Mouse (Mus musculus) spleen, adult 2 months (tissue): ENCODE measurements around the gene Serpina3m. TPM values are rescaled to one million over a fixed set of nuclear protein-coding genes. Genes with fewer than 3 reads are reported as not detected.
"Not testable (repeated sequence)": the region's sequence is repeated elsewhere in the genome, so short reads cannot be mapped to it uniquely, and the experiment has no call there.

Experiments
- DNase-seq, 2 experiments: peaks; one replicate each; pipeline versions ENCODE4 v3.0.0 to v3.0.0-alpha.2; 2012 to 2021; ENCODE audit warnings: low spot score in 2 of 2, low read depth in 1 of 2
- H3K27ac ChIP-seq: fragments of 200-500 bp; 2 replicates; pipeline ENCODE4 v1.5.1; 2012; ENCODE audit warnings: low read length, inconsistent platforms; ENCODE audit not compliant: insufficient read depth
- H3K27me3 ChIP-seq: fragments of 200-500 bp; 2 replicates; pipeline ENCODE4 v1.6.1; 2012; ENCODE audit warnings: mild to moderate bottlenecking, moderate library complexity, low read length, inconsistent platforms; ENCODE audit not compliant: control insufficient read depth, insufficient read depth
- H3K36me3 ChIP-seq: fragments of 200-500 bp; 2 replicates; pipeline ENCODE4 v1.6.1; 2012; ENCODE audit warnings: mild to moderate bottlenecking, low read length, inconsistent platforms; ENCODE audit not compliant: control insufficient read depth, insufficient read depth
- H3K4me1 ChIP-seq: fragments of 200-500 bp; 2 replicates; pipeline ENCODE4 v1.6.1; 2011; ENCODE audit warnings: inconsistent platforms; ENCODE audit not compliant: control insufficient read depth, insufficient read depth, insufficient read length
- H3K4me3 ChIP-seq: fragments of 200-500 bp; 2 replicates; pipeline ENCODE4 v1.5.1; 2011; ENCODE audit warnings: mild to moderate bottlenecking, inconsistent platforms; ENCODE audit not compliant: insufficient read depth, insufficient read length; ENCODE audit errors: extremely low read depth
- CTCF ChIP-seq: fragments of 200-500 bp; IDR thresholded peaks from 2 replicates; pipeline ENCODE4 v1.5.1; 2011; ENCODE audit warnings: mild to moderate bottlenecking, inconsistent platforms; ENCODE audit not compliant: insufficient read depth, insufficient read length, insufficient replicate concordance; ENCODE audit errors: extremely low read depth
- POLR2A ChIP-seq: fragments of 200-500 bp; IDR thresholded peaks from 2 replicates; pipeline ENCODE4 v1.6.1; 2011; ENCODE audit warnings: low read depth, low read length, inconsistent platforms
- WGBS: fragments of 180-500 bp; shearing (Covaris S2); methylation state at CpG from one replicate; pipeline ENCODE4 v1.1.7; 2018; 5-methylcytosine and 5-hydroxymethylcytosine counted together
- polyA plus RNA-seq: library from polyadenylated mRNA; depleted of rRNA; stranded (reverse); fragments of >200 nt; gene quantifications from 2 replicates; pipeline ENCODE4 v1.2.3, GENCODE M21; 2012; rRNA removed

Gene Serpina3m
- polyA plus RNA-seq, result 0.06 TPM in 1 of 2 replicates, not detected in the other

- not testable (repeated sequence) for H3K36me3 ChIP-seq, H3K4me3 ChIP-seq, DNase-seq, H3K27ac ChIP-seq, H3K27me3 ChIP-seq, H3K4me1 ChIP-seq
- 90% methylated on average over 3 of the region's 3 CpGs for WGBS
Measured at GRCm38 (mm10) chr12:104338226-104338625, at the start of gene Serpina3m, which contains the start of gene Serpina3k. Serpina3m (plus strand) TSS chr12:104338486. Serpina3k (plus strand) TSS chr12:104338486.

- TF ChIP-seq POLR2A, result no peak
- TF ChIP-seq CTCF, result no peak
- Histone ChIP-seq H3K36me3 (no peaks in the 10 kb centered on the region), H3K4me1 (no peaks in the 10 kb centered on the region), H3K27ac (no peak overlapping the region), H3K27me3 (no peaks in the 10 kb centered on the region), H3K4me3 (no peak overlapping the region)
- WGBS, result 48% methylated on average over 4 of the region's 4 CpGs
- DNase-seq, result no peak
Measured at GRCm38 (mm10) chr12:104289872-104290271, 48.4 kb upstream of the Serpina3m start.

- Histone ChIP-seq H3K27ac (no peak overlapping the region), H3K27me3 (no peaks in the 10 kb centered on the region), H3K36me3 (no peaks in the 10 kb centered on the region), H3K4me1 (no peaks in the 10 kb centered on the region), H3K4me3 (no peak overlapping the region)
- 88% methylated on average over 2 of the region's 2 CpGs for WGBS
- TF ChIP-seq POLR2A, result no peak
- no peak for TF ChIP-seq CTCF
- DNase-seq, result no peak
Measured at GRCm38 (mm10) chr12:104293963-104294362, 44.3 kb upstream of the Serpina3m start.

GRCm38 (mm10) chr12:104298049-104298448, 40.2 kb upstream of the Serpina3m start:
- no peak overlapping the region for H3K4me3 ChIP-seq
- no peaks in the 10 kb centered on the region for H3K36me3 ChIP-seq
- DNase-seq, result no peak
- TF ChIP-seq CTCF, result no peak
- TF ChIP-seq POLR2A, result no peak
- 91% methylated on average over 2 of the region's 2 CpGs for WGBS
- H3K27me3 ChIP-seq, result no peaks in the 10 kb centered on the region
- no peaks in the 10 kb centered on the region for H3K4me1 ChIP-seq
- H3K27ac ChIP-seq, result no peak overlapping the region

- H3K27me3 ChIP-seq, result no peaks in the 10 kb centered on the region
- no peak for DNase-seq
- H3K4me1 ChIP-seq, result no peaks in the 10 kb centered on the region
- no peak for TF ChIP-seq CTCF
- TF ChIP-seq POLR2A, result no peak
- H3K27ac ChIP-seq, result no peak overlapping the region
- H3K4me3 ChIP-seq, result no peak overlapping the region
- H3K36me3 ChIP-seq, result no peaks in the 10 kb centered on the region
- WGBS, result 79% methylated on average over 4 of the region's 4 CpGs
Measured at GRCm38 (mm10) chr12:104305991-104306390, 32.3 kb upstream of the Serpina3m start.

GRCm38 (mm10) chr12:104314253-104314652, 24.0 kb upstream of the Serpina3m start, which contains the start of gene Serpina3j:
Serpina3j (plus strand) TSS chr12:104314553.
- no peak for TF ChIP-seq POLR2A
- TF ChIP-seq CTCF, result no peak
- 85% methylated on average over 1 of the region's 1 CpGs for WGBS
- no peaks in the 10 kb centered on the region for H3K36me3 ChIP-seq
- H3K4me3 ChIP-seq, result no peak within 1 kb of the TSS
- H3K27ac ChIP-seq, result no peak within 1 kb of the TSS
- DNase-seq, result no peak
- H3K4me1 ChIP-seq, result no peaks in the 10 kb centered on the region
- no peaks in the 10 kb centered on the region for H3K27me3 ChIP-seq

- Histone ChIP-seq H3K27me3 (no peaks in the 10 kb centered on the region), H3K27ac (no peak overlapping the region), H3K36me3 (no peaks in the 10 kb centered on the region), H3K4me3 (no peak overlapping the region), H3K4me1 (no peaks in the 10 kb centered on the region)
- no peak for DNase-seq
- WGBS, result 55% methylated on average over 1 of the region's 1 CpGs
- TF ChIP-seq CTCF (no peak), POLR2A (no peak)
Measured at GRCm38 (mm10) chr12:104322454-104322853, 15.8 kb upstream of the Serpina3m start.
